Mouse (Mus musculus) frontal cortex, adult (tissue): Measurements from ENCODE around the gene Ccnyl1.
A peak's percentile ranks its signal among the peaks of the same experiment; 100 is the strongest.

Source experiments
- ATAC-seq: cut with Nextera tagmentation; 2 replicates; pipeline ENCODE4 v1.9.2; 2017; ENCODE audit warnings: mild to moderate bottlenecking, moderate library complexity, mixed read lengths; ENCODE audit not compliant: low TSS enrichment

The Ccnyl1 gene

DNA sequence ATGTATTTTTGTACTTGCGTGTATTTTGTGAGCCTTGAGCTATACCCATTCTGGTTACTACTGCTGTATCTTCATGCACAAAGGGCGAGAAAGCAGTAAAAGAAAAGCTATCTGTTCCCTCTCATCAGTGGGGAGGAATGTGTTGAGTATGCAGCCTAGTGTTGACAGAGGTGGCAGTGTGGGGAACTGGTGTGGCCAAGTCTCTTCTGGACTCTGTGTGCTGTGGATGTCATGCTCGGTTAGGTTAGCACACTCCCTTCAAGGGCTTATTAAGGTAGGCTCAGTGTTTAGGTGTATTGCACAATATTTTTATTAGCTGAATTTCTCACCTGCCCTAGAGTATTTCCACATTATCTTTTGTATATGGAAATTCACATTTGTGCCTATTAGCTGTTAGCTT is 11.5 kb downstream of the Ccnyl1 start:
- ATAC-seq, result no peak

- peak; percentile 94 for ATAC-seq
Measured at GRCm38 (mm10) chr1:64705230-64705629, 15.0 kb downstream of the Ccnyl1 start.

DNA sequence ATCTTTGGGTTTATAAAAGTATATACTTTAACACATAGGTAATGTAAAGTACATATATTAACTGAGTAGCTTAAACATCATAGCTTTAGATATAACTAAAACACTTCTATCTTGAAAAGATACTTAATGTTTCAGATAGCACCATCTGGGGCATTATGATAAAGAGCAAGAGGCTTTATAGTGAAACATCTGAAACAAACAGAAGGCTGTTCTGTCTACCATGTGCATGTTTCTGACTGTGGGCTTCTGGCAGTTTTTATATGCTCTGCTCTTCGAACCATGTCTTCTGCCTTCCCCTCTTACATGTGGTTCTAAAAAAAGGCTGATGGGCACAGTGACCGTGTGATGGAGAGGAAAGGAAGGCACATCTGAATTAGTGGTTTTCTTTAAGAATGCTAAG is 16.4 kb downstream of the Ccnyl1 start:
- ATAC-seq, result no peak

DNA sequence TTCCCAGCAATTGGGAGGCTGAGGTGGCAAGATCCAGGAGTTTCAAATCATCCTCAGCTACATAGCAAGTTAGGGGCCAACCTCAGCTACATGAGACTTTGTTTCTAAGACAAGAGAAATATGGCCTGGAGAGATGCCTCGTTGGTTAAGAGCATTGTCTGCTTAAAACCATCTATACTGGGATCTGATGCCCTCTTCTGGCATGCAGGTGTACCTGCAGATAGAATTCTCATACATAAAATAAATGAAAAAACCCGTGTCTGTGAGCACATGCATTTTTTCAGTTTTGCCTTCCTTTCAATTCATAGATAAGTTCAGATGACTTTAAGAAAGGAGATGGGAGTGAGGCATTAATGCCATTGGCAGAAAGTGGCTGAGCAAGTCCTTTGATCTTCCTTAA is 19.6 kb downstream of the Ccnyl1 start:
- peak; percentile 48; the same call in 1 of the 2 replicates for ATAC-seq

GRCm38 (mm10) chr1:64712006-64712760 is 21.9 kb downstream of the Ccnyl1 start:
- ATAC-seq, result no peak

DNA sequence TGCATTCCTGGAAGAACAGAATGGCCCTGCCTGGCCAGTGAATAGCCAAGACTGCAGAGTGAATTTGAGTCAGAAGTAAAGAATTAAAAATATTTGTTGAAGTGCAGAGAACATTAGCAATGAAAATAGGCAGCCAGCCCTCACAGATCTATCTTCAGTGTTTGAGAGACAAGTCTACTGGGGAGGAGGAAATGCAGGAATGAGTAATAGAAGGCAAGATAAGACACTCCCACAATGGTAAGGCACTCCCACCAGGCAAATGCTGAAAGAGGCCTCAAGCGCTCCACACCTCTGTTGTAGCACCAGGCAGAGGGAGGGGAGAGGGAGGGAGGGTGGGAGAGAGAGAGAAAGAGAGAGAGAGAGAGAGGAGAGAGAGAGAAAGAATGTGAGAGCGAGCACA is 25.2 kb downstream of the Ccnyl1 start:
- no peak for ATAC-seq

GRCm38 (mm10) chr1:64716589-64717304 is 26.5 kb downstream of the Ccnyl1 start:
- peak; percentile 64 for ATAC-seq

DNA sequence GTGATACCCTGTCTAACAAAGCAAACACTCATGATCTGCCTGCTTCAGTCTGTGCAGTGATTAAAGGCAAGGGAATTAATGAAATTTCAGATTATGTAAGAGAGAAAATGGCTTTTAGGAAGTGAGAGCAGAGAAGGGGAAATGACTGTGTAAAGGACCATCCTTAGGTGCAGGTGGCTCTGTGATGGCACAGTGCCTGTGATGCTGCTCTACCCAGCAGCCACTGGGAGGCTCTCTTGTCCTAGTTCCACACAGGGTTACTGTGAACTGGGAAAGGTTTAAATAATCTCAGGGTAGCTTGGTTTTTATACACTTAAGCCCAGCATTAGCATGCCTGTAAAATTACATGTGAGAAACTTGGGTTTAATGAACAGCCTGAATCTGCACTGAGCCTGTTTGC is 27.2 kb downstream of the Ccnyl1 start:
- peak; percentile 91 for ATAC-seq

- ATAC-seq, result no peak
Measured at GRCm38 (mm10) chr1:64721034-64721587, 30.9 kb downstream of the Ccnyl1 start.

- ATAC-seq, result no peak
Measured at GRCm38 (mm10) chr1:64730046-64730445, 39.8 kb downstream of the Ccnyl1 start.

GRCm38 (mm10) chr1:64731341-64732020 is 41.2 kb downstream of the Ccnyl1 start:
- no peak for ATAC-seq

DNA sequence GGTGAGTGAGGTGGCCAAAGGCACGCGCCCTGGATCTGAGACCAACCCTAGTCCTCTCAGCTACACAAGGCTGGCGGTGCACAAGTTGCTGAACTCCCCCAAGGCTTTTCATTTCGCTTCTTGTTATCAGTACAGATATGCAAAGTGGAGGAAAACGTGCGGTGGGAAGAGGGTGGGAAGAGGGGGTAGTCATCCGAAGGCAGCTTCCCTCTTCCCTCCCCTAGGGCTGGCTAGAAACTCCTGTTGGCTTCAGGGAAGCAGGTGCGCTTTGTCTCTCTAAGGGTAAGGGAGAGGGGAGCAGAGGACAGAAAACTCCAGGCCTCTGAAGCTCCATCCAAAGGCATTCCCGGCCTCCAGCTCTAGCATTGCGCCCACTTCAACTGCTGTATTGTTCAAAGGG is 41.9 kb downstream of the Ccnyl1 start:
- no peak for ATAC-seq

DNA sequence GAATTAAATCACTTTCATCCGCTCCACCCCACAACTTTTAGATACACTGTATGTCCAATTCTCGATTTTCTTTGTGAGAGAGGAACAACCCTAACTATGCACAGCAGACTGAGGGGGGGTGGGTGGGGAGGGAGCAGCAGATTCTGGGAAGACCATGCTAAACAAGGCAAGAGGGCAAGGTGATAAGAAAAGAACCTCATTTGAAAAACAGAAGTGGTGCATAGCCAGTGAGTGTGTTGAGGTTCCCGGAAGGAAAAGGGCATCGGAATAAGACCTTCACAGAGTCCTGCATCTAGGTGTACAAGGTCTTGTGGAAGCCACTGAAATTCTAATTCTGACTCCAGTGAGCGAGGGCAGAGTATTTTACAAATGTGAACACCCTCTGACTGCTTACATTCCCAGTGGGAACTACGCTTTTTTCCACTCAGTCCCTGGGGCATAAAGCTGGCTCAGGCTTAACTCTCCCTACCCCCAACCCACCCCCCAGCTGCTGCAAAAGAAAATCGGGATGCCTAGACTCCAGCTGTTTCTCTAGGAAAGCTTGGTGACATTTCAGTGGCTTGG is 42.5 kb downstream of the Ccnyl1 start:
- no peak for ATAC-seq

- no peak for ATAC-seq
Measured at GRCm38 (mm10) chr1:64733453-64734245, 43.4 kb downstream of the Ccnyl1 start.

DNA sequence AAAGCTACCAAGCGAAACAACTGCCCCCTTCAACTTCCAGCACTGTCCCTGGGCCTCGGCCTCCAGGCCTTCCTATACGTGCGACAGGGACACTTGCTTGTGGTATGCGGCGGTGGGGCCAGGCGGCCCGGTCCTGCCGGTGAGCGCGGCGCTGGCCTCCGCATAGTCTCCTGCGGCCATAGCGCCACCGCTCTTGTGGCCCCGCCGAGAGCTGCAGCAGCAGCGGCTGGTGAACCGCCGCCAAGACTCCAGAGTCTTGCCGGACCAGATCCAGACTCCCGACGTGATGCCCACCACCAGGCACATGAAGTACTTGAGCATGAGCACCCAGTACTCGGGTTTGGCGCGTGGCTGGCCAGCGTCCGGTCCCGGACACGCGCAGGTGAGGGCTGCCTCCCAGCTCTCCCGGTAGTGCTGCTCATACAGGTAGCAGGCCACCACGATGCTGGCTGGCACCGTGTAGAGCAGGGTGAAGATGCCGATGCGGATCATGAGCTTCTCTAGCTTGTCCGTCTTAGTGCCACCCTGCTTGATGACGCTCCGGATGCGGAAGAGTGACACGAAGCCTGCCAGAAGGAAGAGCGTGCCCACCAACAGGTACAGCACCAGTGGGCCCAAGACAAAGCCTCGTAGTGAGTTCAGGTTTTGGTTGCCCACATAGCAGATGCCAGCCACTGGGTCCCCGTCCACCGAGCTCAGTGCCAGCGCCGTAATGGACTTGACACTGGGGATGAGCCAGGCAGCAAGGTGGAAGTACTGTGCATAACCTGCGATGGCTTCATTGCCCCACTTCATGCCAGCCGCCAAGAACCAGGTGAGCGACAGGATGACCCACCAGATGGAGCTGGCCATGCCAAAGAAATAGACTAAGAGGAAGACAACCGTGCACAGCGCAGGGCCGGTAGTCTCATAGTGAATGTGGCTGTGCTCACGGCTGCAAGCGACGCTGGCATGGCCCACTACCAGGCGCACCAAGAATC is 44.8 kb downstream of the Ccnyl1 start:
- ATAC-seq, result 0 out of 2 replicates have a peak, but pooled peaks have one; percentile 31

DNA sequence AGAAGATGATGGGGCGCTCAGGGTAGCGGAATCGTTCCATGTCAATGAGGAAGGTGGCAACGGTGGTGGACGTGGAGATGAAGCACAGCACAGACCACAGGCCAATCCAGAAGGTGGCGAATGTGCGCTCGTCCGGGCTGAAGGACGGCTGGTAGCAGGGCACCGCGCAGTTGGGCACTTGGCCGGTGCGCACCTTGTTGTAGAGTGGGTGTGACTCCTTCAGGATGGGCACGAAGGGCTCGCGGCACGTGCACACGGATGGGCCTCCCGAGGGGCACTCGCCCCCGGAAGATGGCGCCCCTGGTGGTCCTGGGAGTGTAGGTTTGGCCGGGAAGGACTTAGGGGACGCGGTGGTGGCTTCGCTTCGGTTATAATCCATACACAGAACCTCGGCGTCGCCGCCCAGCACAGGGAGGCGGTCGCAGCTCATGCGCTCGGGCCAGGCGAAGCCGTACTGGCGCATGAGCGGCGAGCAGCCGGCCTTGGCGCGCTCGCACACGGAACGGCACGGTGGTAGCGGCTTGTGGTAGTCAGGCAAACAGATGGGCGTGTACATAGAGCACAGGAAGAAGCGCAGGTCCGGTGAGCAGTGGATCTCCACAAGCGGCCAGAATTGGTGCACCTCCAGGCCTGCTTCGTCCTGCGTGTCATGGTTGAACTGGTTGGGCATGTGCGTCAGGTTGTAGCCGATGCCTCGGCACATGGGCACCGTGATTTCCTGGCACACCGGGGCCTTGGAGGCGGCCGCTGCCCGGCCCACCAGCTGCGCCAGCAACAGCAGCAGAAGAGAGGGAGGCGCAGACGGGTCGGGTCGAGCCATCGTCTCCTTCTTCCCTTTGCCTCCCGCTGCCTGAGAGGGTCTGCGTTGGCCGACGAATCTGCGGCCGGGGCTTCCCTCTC is 45.8 kb downstream of the Ccnyl1 start:
- peak; percentile 25; the same call in 1 of the 2 replicates for ATAC-seq

GRCm38 (mm10) chr1:64736681-64737501 is 46.6 kb downstream of the Ccnyl1 start:
- no peak for ATAC-seq
